Mouse (Mus musculus): ENCODE results near the gene Tns1.

Tns1 gene

DNA sequence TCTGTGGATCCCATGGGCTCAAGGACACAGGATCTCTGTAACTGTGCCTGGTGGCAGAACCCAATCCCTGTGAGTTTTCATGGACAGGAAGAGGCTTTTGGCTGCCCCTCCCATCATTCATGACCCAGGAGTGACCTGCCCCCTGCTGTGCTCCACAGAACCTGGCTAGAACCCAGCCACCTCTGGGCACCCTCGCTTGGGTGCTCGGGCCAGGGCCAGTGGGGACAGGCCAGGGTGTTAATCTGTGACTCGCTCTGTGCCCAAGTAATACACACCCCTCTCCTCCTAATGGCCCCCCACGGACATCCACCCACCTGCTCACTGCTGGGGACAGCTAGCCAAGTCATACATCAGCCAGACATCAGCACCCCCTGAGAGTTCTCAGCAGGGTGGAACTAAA is 65.9 kb downstream of the Tns1 start:
- DNase-seq (ENCODE audit: low spot score): no peak

DNA sequence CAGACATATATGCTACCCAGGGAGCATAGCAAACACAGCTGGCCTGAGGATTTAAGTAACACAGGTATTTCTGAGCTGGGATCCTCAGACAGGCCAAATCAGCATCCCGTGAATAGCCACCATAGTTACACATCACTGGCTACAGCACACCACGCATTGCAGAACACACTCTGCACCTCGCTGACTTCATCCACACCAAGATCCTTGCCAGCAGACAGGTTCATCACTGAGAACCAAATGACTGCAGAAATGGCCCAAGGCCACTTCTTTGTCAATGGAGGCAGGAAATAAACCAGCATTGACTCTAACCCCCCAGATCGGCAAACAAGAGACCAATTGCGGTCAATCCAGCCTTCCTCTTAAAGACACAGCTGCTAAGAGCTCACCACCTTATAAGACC is 66.7 kb downstream of the Tns1 start:
- DNase-seq (ENCODE audit: low spot score): no peak

DNA sequence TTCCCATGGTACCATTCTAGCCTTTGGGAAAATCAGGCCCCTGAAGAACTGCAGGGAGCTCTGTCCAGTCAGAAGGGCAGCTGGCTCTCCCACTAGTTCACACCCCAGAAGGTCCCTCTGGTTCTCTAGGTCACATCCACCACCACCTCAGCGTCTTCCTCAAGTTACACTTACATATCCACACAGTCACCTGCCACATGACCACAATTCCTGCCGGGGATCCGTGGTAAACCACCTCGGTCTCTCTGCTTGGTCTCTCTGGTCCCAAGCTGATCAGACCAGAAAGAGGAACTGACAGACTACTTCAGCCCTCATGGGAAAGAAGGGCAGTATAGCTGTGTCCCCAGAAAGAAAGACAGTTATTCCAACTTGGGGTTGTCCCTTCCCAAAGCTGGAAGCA is 68.7 kb downstream of the Tns1 start:
- DNase-seq (ENCODE audit: low spot score): no peak

DNA sequence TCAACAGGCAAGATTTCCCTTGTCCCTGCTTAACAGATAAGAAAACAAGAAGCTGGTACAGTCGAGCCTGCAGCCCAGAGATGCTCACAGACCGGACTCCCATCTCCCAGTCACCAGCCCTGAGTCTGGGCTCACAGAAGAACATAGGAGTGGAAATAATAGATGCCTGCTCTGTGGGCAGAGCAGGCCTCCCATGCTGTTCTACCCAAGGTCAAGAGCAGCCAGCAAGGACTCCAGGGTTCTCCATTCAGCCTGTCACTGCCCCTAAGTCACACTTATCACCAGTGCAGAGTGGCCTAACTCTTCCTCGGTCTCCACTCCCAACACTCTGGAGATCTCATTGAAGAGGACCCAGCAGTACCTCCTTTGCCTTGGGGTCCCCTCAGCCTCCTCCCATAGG is 69.8 kb downstream of the Tns1 start:
- no peak for DNase-seq (ENCODE audit: low spot score)

DNA sequence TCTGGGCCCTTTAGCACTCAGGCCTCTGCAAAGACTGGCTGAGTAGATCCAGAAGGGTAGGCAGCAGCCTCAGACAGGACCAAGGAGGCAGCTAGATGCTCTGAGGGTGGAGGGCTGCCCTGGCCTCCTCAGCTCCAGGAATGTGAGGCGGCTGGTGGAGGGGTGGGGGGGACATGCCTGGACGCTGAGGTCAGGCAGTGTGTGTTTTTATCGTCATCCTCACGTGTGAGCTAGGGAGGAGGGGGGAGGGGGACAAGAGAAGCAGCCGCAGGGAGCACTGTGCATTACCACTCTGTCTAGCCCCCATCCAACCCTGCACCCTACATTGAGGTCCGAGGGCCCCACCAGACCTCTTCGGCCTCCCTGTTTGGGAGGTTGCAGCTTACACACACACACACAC is 70.2 kb downstream of the Tns1 start:
- peak; percentile 65 for DNase-seq (ENCODE audit: low spot score)

DNA sequence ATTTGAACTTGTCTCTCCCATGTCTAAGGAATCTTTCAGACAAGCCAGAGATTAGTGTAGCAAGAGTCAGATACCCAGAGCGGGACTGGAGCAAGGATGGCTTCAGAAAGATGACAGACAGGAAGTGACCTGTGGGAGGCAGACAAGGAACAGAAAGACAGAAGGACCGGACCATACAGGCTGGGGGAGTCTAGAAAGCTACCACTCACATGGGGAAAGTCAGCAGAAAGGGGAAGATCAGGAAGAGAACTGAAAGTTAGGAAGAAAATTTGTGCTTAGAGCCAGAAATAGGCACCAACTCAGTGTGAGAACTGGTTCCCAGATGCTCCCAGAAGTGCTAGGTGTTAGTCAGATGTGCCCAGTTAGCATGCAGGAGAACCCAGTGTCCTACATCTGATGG is 71.2 kb downstream of the Tns1 start:
- DNase-seq (ENCODE audit: low spot score): no peak

DNA sequence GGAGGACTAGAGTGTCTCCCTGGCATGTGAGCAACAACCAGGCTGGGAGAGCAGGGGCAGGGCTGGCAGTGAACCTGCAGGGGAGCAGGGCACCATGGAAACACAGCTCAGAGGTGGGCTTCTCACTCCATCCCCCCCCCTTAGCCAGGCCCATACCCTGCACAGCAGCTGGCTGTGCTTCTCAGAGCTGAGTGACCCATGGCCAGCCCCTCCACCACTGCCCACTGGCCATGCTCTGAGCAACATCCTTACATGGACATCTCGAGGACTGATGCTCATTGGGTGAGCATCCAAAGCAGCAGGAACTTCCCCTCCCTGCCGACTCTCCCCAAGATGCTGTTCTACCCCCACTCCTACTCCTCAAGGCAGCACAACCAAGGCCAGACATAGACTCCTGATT is 72.9 kb downstream of the Tns1 start:
- no peak for DNase-seq (ENCODE audit: low spot score)

DNA sequence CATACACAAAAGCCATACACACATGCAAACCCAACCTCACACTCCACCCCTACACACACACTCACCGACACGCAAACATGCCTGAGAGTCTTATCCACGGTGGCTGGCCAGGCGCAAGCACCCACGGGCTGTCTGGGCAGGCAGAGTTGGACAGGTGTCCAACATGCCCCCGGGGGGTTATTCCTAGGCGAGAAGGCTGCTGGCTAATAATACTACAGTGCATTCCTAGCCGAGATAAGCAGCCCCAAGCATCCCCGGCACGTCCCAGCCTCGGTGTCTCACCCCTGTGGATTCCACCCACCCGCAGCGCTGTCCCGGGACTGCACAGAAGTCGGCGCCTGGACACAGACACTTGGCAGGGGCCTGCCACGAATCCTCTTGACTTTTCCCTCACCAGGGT is 74.8 kb downstream of the Tns1 start:
- no peak for DNase-seq (ENCODE audit: low spot score)

DNA sequence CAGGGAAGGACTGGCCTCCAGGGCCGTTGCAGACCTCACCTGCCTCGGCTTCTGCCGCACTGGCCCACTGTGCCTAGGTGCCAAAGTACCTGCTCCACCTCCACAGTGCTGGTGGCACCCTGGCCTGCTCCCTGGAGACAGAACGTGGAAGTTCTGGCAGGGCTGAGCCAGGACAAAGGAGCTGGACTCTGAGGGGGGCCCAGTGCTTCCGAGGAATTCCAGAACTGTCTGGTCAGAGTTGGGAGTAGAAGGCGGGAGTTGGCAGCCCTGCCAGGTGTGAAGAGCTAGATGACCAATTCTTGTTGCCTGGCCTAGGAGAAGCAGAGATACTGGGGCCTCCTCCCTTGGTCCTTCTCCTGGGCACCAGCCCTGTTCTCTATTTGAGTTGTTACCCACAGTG is 76.5 kb downstream of the Tns1 start:
- DNase-seq (ENCODE audit: low spot score): no peak

DNA sequence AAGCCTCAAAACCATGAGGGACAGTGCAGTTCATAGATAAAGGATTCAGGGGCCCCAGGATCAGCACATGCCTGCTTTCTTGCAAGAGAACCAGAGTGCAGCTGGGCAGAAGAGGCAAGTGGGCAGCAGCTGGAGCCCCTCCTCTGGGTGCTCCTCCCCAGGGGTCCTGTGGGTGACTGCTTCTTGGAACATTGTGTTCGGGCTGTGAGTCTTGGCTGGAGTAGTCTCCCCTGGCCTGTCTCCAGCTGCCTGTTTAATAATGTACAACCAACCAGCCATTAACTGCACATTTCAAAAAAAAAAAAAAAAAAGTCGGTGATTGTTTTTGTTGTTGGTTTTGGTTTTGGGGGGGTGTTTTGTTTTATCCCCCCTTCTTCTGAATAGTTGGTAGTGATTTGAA is 76.9 kb downstream of the Tns1 start:
- no peak for DNase-seq (ENCODE audit: low spot score)

DNA sequence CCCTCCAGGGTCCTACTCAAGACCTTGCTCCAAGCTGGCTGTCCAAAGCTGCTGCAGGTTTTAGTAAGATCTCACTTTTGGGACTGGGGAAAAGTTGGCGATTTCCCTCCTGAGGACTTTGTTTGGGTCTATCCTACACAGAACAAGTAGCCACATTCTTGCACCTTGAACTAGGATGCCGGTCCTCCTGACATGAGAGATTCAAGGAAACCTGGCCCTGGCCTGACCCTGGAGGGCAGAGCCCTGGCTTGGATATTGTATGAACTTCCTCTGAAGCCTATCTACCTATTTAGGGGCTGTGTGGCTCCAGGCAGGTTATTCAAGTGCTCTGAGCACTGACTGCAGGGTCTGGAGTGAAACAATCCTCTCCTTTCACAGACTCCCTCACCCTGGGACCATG is 79.2 kb downstream of the Tns1 start:
- no peak for DNase-seq (ENCODE audit: low spot score)

DNA sequence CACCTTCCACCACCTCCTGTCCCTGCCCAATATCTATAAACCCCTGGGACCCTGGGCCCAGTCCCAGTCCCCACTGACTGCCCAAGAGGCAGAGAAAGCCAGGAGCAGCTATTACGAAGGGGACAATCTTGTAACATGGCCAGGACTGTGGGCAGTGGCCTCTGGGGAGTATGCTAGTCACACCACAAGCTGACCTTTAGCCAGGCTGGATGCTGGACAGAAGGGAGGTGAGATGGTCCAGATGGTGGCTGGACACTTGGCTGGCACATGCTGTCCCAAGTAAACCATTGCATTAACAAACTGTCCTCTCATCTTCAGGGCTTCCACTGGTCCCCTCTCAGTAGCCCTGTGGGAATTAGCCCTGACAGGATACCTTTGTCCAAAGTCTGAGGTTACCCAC is 79.8 kb downstream of the Tns1 start:
- no peak for DNase-seq (ENCODE audit: low spot score)

DNA sequence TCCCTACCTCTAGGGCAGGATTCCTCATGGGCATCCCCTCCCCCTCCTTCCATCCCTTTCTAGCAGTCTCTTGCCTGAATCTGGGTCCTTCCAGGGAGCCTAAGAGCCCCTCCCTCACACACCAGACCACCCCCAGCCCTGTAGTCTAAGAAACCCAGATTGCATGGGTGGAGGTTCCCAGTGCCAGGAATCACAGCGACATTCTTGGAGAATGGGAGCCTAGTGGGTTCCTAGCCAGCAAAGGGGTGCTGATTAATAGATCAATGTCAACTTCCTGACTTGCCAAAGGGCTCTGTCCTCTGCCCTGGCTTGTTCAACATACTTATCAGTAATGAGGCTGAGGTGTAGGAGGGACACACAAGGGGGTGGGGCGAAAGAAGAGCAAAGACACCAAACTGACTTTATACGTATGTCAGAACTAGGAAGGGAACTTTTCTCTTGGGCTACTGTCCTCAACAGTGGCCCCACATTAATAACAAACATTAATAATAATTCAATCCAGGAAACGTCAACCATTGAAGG is 80.6 kb downstream of the Tns1 start:
- no peak for DNase-seq (ENCODE audit: low spot score)

DNA sequence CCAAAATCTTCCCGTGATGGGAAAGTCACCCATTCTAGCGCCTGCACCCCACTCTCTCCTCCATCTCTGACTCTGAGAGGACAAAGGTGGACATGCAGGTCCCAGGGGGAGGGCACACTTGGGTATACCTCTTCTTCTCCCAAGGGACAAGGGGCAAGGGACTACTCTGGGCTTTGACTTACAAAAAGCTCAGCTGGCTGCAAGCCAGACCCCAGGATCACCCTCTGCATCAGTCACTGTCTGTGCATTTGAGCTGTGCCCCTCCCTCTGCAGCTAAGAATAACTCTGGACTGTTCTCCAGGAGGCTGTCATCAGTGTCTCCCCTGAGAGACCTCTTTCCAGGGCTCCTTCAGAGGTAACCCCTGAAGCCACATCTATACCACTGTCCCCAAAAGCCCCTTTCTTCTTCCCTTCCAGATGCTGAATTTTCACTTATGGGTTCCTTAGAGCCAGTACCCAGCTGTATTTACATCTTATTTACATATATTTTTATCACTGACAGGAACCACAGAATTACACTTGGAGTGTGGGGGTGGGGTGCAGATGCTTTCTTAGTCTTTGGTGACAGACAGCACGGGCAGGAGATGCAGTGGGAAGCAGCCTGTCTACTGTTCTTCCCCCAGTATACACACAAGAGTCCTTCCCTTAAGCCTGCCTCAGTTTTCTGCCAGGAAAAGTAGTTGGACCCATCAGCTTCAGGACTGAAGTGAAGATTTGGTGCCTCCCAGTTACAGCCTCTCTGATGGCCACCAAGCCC is 81.4 kb downstream of the Tns1 start:
- no peak for DNase-seq (ENCODE audit: low spot score)

DNA sequence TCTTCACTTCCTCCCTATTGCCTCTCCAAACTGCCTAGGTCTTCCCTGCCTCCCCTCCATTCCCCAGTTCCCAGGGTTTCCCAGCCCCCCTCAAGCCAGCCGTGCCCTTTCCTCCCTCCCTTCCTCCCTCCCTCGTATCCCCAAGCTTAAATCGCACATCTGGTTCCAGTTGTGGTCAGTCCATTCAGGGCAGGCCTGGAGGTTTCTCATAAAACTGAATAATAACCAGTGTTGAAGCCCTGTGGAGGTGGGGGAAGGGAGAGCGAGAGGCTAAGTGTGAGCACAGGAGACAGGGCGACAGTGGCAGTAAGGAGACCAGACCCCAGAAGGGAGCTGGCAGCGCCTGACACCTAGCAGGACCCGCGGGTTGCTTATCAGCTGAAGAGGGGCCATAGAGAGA is 82.6 kb downstream of the Tns1 start:
- DNase-seq (ENCODE audit: low spot score): peak; percentile 74

DNA sequence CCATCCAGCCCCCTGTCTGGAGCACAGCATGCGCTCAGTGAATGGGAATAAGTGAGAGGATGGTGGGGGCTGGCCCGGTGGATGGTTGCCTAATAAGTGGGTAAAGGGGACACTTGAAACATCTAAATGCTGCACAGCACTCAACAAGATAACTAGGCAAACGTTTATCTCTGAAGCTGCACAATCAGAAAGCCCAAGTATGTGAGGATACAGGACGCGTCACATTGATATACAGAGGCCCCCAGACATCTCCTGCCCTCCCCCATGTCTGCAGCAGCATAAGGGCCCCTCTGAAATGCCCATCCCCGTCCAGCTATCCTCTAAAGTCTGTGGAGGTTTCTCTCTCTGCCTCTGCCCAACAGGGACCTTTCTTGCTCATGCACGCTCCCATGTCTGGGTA is 83.1 kb downstream of the Tns1 start:
- no peak for DNase-seq (ENCODE audit: low spot score)

DNA sequence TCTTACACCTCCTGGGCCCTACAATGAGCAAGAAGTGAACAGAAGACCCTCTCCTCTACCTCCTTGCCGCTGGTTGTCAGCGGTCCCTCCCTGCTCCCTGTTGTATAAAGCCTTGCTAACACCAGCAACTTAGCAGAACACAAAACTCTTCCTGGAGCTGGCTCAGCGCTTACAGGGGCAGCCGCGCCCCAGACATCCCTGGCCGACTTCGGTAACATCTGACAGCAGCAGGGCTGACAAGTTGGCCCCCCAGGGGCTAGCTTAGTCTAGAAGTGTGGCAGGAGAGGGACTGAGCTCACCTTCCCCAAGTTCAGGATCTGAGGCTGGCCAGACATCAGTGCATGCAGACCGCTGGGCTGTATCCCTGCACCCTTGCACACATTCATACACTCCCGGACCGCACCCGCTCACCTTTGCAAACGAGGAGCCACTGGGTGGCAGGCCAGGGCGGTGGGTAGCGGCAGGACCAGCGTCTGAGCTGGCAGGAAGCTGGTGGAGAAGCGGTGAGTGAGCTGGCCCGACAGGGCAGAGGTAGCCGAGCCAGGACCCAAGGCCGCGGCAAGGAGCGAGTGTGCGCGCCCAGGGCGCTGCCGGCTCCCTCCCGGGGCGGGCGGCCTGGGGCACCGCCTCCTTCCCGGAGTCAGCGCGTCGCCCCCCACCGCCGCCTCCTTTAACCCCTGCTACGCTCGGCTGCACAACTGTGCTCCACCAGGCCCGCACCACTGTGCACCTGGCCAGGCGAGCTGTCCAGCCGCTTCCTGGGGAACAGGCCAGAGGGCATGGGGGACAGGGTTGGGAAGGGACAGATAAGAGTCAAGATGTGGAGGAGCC is 87.5 kb downstream of the Tns1 start:
- peak; percentile 45 for DNase-seq (ENCODE audit: low spot score)

DNA sequence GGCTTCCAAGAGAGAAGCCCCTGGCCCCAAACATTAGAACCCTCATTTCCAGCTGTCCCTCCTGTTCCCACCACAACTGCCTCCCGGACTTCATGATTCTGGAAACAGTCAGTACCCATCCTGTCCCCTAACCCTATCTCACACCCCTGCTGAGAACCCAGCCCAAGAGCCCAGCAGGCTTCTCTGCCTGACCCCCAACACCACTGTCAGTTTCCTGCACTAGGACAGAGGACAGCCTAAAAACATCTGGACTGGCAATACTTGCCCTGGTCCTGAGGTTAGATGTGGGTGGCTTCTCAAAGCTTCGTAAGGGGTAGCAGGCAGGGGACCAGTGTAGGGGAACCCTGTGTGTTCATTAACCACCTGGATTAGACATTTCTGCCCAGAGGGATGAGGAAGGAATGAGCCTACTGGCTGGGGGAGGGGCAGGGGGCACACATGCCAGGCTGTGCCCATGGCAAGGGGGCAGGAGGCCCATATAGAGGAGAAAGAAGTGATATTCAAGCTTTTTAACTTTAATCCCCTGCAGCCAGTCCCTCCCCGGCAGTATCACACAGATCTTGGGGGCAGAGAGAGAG is 88.2 kb downstream of the Tns1 start:
- DNase-seq (ENCODE audit: low spot score): no peak

DNA sequence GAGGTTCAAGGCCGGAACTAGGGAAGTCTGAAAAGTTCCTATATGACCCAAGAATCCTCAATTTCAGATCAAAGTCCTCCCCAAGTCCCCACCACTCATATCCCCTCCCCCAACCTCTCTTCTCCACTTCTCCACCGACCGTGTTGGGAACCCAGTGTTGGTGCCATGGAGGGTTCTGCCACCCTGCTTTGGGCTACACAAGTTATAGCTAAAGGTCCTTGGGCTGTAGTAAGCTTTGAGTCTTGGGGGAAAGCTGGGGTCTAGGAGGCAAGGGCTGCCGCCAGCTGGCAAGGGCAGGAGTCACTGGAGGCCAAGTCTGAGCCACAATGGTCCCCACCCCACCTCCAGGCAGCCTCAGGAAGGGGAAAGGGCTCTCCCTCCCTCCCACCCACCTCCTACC is 88.8 kb downstream of the Tns1 start:
- no peak for DNase-seq (ENCODE audit: low spot score)

DNA sequence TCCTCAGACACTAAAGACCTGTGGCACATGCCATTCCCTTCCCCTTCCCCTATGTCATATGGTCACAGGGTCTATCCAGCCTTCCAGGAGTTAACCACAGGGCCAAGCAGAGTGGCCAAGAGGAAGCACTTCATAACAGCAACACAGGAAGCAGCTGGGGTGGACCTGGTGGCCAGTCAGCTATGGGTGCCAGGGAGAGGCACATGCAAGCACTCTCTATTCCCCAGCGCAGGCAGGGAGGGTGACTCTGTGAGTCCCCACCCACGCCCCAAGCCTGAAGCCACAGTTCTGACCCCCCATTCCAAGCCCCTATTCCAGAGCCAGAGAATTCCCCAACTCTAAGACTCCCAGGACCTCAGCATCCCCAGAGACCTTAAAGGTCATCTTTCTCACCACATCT is 89.5 kb downstream of the Tns1 start:
- no peak for DNase-seq (ENCODE audit: low spot score)

DNA sequence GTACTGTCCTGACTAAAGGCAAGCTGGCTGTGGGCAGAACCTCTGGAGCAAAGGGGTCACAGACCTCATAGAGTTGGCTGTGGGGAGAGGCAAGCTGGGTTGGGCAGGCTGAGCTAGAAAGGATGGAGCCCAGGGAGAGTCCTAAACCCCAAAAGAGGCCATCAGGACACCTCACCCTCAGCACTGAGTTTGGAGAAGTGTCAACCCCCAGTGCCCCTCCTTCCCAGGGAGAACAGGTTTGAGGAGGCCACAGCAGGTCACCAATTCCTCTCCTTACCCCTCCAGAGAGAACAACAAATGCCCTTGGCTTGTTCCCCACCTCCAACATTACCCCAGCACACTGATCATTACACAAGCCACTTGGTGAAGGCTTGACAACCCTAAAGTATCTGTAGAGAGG is 90.0 kb downstream of the Tns1 start:
- DNase-seq (ENCODE audit: low spot score): no peak

DNA sequence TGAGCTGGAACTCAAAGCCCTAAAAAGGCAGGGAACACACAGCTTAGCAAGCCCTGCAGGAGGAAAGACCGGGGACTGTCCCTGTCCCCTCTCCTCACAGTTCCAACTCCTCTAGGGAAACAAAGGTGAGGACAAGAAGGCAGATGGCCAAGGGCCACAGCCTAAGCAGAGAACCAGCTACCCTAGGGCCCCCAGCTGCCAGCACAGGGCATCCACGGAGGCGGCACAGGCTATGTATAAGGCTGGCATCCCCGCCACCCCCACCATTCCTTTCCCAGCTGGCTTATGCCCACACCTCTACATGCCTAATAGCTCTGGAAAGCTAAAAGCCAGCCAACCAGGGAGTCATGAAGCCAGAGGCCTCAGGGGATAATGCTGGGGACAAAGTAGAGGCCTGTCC is 90.8 kb downstream of the Tns1 start:
- DNase-seq (ENCODE audit: low spot score): no peak

DNA sequence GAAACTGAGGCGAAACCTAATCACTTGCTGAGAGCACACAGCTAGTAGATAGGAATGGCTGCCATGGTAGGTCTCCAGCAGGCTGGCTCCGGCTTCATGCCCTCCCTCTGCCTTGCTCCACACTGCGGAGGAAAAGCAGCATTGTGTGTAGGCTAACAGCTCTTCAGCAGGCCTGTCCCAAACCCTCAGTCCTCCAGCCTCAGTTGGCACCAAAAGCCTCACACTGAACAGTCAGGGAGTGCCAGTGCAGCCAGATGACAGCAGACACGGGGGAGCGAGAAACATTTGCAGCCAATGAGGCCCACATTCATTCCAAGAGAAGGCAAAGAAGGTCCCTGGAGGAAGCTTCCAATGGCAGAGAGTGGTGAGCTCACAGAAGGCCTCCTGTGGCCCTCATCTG is 91.3 kb downstream of the Tns1 start:
- no peak for DNase-seq (ENCODE audit: low spot score)

Measured in embryo, embryonic 10 days (tissue).